In genomic region chr3:30868625-30869024, GRCm38 (mm10) we compare ENCODE assay signal across 16 mouse cellular contexts.
"Had no signal": no experiment of that assay in that cellular context is flagged by ENCODE, and none has a peak within 500 bp of the region (broad histone marks: within the 10 kb centered on the region; RNA-seq: fewer than 3 reads in every experiment).

No protein-coding gene starts in this region.

- H3K4me3 ChIP-seq: lung, embryonic 15.5 days; megakaryocyte, embryonic 14.5 days; midbrain, embryonic 12.5 days; neural tube, embryonic 12.5 days; stomach, embryonic 15.5 days had no signal

- H3K27ac ChIP-seq: lung, embryonic 15.5 days; macrophage; midbrain, embryonic 12.5 days; neural tube, embryonic 12.5 days; stomach, embryonic 15.5 days; stomach, postnatal 0 days had no signal

- H3K27me3 ChIP-seq: lung, embryonic 15.5 days; midbrain, embryonic 12.5 days; neural tube, embryonic 12.5 days; stomach, embryonic 15.5 days had no signal

- H3K4me2 ChIP-seq: lung, embryonic 15.5 days; midbrain, embryonic 12.5 days; neural tube, embryonic 12.5 days; stomach, embryonic 15.5 days had no signal

- H3K9me3 ChIP-seq: lung, embryonic 15.5 days; megakaryocyte, embryonic 14.5 days; midbrain, embryonic 12.5 days; neural tube, embryonic 12.5 days; stomach, embryonic 15.5 days had no signal

- H3K36me3 ChIP-seq: lung, embryonic 15.5 days; midbrain, embryonic 12.5 days; neural tube, embryonic 12.5 days; stomach, embryonic 15.5 days had no signal

- H3K9ac ChIP-seq: liver, postnatal 0 days; lung, embryonic 15.5 days; midbrain, embryonic 12.5 days; neural tube, embryonic 12.5 days; stomach, embryonic 15.5 days had no signal

- ATAC-seq: liver, postnatal 0 days; lung, postnatal 0 days had no signal

- H3K4me1 ChIP-seq: neural tube, embryonic 12.5 days; stomach, embryonic 15.5 days had no signal

- DNase-seq: liver, postnatal 0 days; lung, adult 2 months; lung, postnatal 14 days; lung, postnatal 36 days; right cerebral cortex, postnatal 14 days; thymus, adult 2 months; thymus, postnatal 25 days; thymus, postnatal 4 days had no signal
